ENCODE assay signal across 20 mouse cellular contexts in genomic region chr17:26608877-26609276, GRCm38 (mm10). TPM values are rescaled to one million over a fixed set of nuclear protein-coding genes. Genes with fewer than 3 reads are reported as not detected.
DNase-seq lines count a peak whose midpoint lies in the region; ATAC-seq and TF ChIP-seq lines count a peak whose summit lies in the region.
"Had no signal": no experiment of that assay in that cellular context is flagged by ENCODE, and none has a peak within 500 bp of the region (broad histone marks: within the 10 kb centered on the region; RNA-seq: fewer than 3 reads in every experiment).

No protein-coding gene starts in this region.

- no peak overlapping the region for H3K9ac ChIP-seq in heart, embryonic 13.5 days
- H3K9ac ChIP-seq in liver, embryonic 12.5 days: no peak overlapping the region
- no peak overlapping the region for H3K9ac ChIP-seq in liver, postnatal 0 days (replicated peaks)
- H3K9ac ChIP-seq in midbrain, postnatal 0 days (replicated peaks; ENCODE audit: low read length, poor library complexity, severe bottlenecking): no peak overlapping the region
- H3K9ac ChIP-seq: lung, embryonic 14.5 days; midbrain, embryonic 15.5 days had no signal

- TF ChIP-seq CTCF in cerebellum, adult 2 months (IDR thresholded peaks at IDR 0.05; ENCODE audit: borderline replicate concordance, insufficient read depth, low read depth, low read length): no peak
- no peak for TF ChIP-seq CTCF in liver, postnatal 0 days (IDR thresholded peaks at IDR 0.05; ENCODE audit: low read depth)
- TF ChIP-seq CTCF in midbrain, postnatal 0 days (IDR thresholded peaks at IDR 0.05): no peak

- H3K27me3 ChIP-seq in cerebellum, adult 2 months (ENCODE audit: control insufficient read depth, insufficient read depth, low read length): no peaks in the 10 kb centered on the region
- H3K27me3 ChIP-seq in heart, embryonic 13.5 days (replicated peaks): no peaks in the 10 kb centered on the region
- H3K27me3 ChIP-seq in liver, embryonic 12.5 days (replicated peaks): no peaks in the 10 kb centered on the region
- H3K27me3 ChIP-seq in liver, postnatal 0 days (ENCODE audit: insufficient read depth, low read length): no peaks in the 10 kb centered on the region
- no peaks in the 10 kb centered on the region for H3K27me3 ChIP-seq in midbrain, postnatal 0 days (ENCODE audit: insufficient read depth, low read length)
- H3K27me3 ChIP-seq: midbrain, embryonic 15.5 days; Patski had no signal

- no peaks in the 10 kb centered on the region for H3K9me3 ChIP-seq in heart, embryonic 13.5 days
- no peaks in the 10 kb centered on the region for H3K9me3 ChIP-seq in liver, embryonic 12.5 days (replicated peaks)
- H3K9me3 ChIP-seq in liver, postnatal 0 days (ENCODE audit: low read length): no peaks in the 10 kb centered on the region
- H3K9me3 ChIP-seq in midbrain, postnatal 0 days (ENCODE audit: low read length): no peaks in the 10 kb centered on the region
- H3K9me3 ChIP-seq: midbrain, embryonic 15.5 days had no signal

- no peak overlapping the region for H3K4me3 ChIP-seq in cerebellum, adult 2 months (replicated peaks; ENCODE audit: insufficient read depth, low read depth, low read length)
- H3K4me3 ChIP-seq in heart, embryonic 13.5 days: no peak overlapping the region
- no peak overlapping the region for H3K4me3 ChIP-seq in liver, embryonic 12.5 days
- H3K4me3 ChIP-seq in liver, postnatal 0 days (ENCODE audit: low read depth, low read length): no peak overlapping the region
- H3K4me3 ChIP-seq in midbrain, postnatal 0 days (ENCODE audit: low read depth, low read length): no peak overlapping the region
- H3K4me3 ChIP-seq: midbrain, embryonic 15.5 days had no signal

- peaks cover 66% of the 10 kb centered on the region for H3K4me1 ChIP-seq in cerebellum, adult 2 months (ENCODE audit: control insufficient read depth, insufficient read depth, low read length)
- H3K4me1 ChIP-seq in heart, embryonic 13.5 days: peaks cover 57% of the 10 kb centered on the region
- H3K4me1 ChIP-seq in liver, embryonic 12.5 days: peaks cover 15% of the 10 kb centered on the region; the same call in 1 of the 2 replicates
- peaks cover 12% of the 10 kb centered on the region; the same call in 1 of the 2 replicates for H3K4me1 ChIP-seq in liver, postnatal 0 days (ENCODE audit: insufficient read depth)
- no peaks in the 10 kb centered on the region for H3K4me1 ChIP-seq in midbrain, postnatal 0 days (ENCODE audit: insufficient read depth, low read length)
- H3K4me1 ChIP-seq: midbrain, embryonic 15.5 days had no signal

- peaks cover 53% of the 10 kb centered on the region for H3K36me3 ChIP-seq in heart, embryonic 13.5 days
- peaks cover 61% of the 10 kb centered on the region for H3K36me3 ChIP-seq in liver, embryonic 12.5 days
- H3K36me3 ChIP-seq in liver, postnatal 0 days (replicated peaks; ENCODE audit: insufficient read depth, low read length): peaks cover 10% of the 10 kb centered on the region; the same call in 1 of the 2 replicates
- peaks cover 23% of the 10 kb centered on the region for H3K36me3 ChIP-seq in midbrain, postnatal 0 days (ENCODE audit: insufficient read depth, low read length)

- WGBS in cerebellum, adult 2 months: 59% methylated on average over 8 of the region's 8 CpGs
- WGBS in heart, embryonic 13.5 days: 68% methylated on average over 8 of the region's 8 CpGs
- WGBS in liver, embryonic 12.5 days (ENCODE audit: insufficient replicate concordance): 89% methylated on average over 8 of the region's 8 CpGs
- WGBS in liver, postnatal 0 days (ENCODE audit: insufficient replicate concordance): 93% methylated on average over 8 of the region's 8 CpGs
- 98% methylated on average over 8 of the region's 8 CpGs for WGBS in midbrain, postnatal 0 days

- no peak for TF ChIP-seq EP300 in liver, postnatal 0 days (IDR thresholded peaks at IDR 0.05; ENCODE audit: low read depth)

- no peak for TF ChIP-seq POLR2A in cerebellum, adult 2 months (IDR thresholded peaks at IDR 0.05; ENCODE audit: borderline replicate concordance, insufficient read depth, low read length)

- ATAC-seq in heart, embryonic 13.5 days (ENCODE audit: extremely low read depth, insufficient number of reproducible peaks, low FRiP score, low TSS enrichment): no peak
- peak; percentile 35; the same call in 1 of the 2 replicates for ATAC-seq in liver, embryonic 12.5 days
- no peak for ATAC-seq in liver, postnatal 0 days
- ATAC-seq in midbrain, postnatal 0 days (ENCODE audit: low FRiP score): no peak
- ATAC-seq: forebrain, embryonic 16.5 days; hindbrain, postnatal 0 days; intestine, postnatal 0 days; midbrain, embryonic 15.5 days; Patski had no signal

- H3K27ac ChIP-seq in cerebellum, adult 2 months (ENCODE audit: insufficient read depth, low read length): peak overlapping the region; percentile 53
- H3K27ac ChIP-seq in heart, embryonic 13.5 days (replicated peaks): peak overlapping the region; percentile 46; the same call in 1 of the 2 replicates
- H3K27ac ChIP-seq in liver, embryonic 12.5 days: peak overlapping the region; percentile 23; the same call in 1 of the 2 replicates
- H3K27ac ChIP-seq in liver, postnatal 0 days (ENCODE audit: low read depth): no peak overlapping the region
- no peak overlapping the region for H3K27ac ChIP-seq in midbrain, postnatal 0 days (ENCODE audit: low read depth, low read length)
- H3K27ac ChIP-seq: hindbrain, postnatal 0 days; kidney, postnatal 0 days; midbrain, embryonic 15.5 days had no signal

- DNase-seq in cerebellum, adult 2 months: no peak
- no peak for DNase-seq in cerebellum, adult 11-12 months
- no peak for DNase-seq in heart, adult 11 months
- DNase-seq in liver, postnatal 0 days: no peak
- DNase-seq in midbrain, postnatal 0 days (ENCODE audit: low spot score): no peak
- DNase-seq in kidney, adult 11 months: no peak
- DNase-seq: adrenal gland, adult 8-10 months; embryo, embryonic 11 days; lung, embryonic 14.5 days; lung, postnatal 36 days; retina, postnatal 1 day; thymus, postnatal 14 days had no signal

- no peak overlapping the region for H3K4me2 ChIP-seq in heart, embryonic 13.5 days
- no peak overlapping the region for H3K4me2 ChIP-seq in liver, embryonic 12.5 days
- no peak overlapping the region for H3K4me2 ChIP-seq in liver, postnatal 0 days (ENCODE audit: low read depth, low read length)
- H3K4me2 ChIP-seq in midbrain, postnatal 0 days (ENCODE audit: low read depth, low read length, poor library complexity, severe bottlenecking): no peak overlapping the region
- H3K4me2 ChIP-seq: lung, embryonic 14.5 days; midbrain, embryonic 15.5 days had no signal

RNA-seq across cellular contexts. Expression of gene Dusp1, which starts 46.9 kb away (rescaled TPM):
- polyA plus RNA-seq in cerebellum, adult 2 months (2012; rRNA removed): 62.5 and 67.1 TPM in 2 replicates
- polyA plus RNA-seq in heart, embryonic 13.5 days (2015; fragmentation: Nextera tagmentation; extraction: Ambion mirVana): 32.8 and 33.1 TPM in 2 replicates
- 28.6 and 28.7 TPM in 2 replicates for polyA plus RNA-seq in liver, embryonic 12.5 days (2016; fragmentation: Nextera tagmentation; extraction: Ambion mirVana)
- polyA plus RNA-seq in liver, postnatal 0 days (2015; fragmentation: Nextera tagmentation; extraction: Ambion mirVana): 13.4 and 14.2 TPM in 2 replicates
- 42.0 and 46.8 TPM in 2 replicates for total RNA-seq in midbrain, postnatal 0 days (2014; rRNA removed)
- 25.5 and 26.0 TPM in 2 replicates for polyA plus RNA-seq in midbrain, postnatal 0 days (2015; fragmentation: Nextera tagmentation; extraction: Ambion mirVana)

RNA-seq across cellular contexts. Expression of gene Ergic1, which starts 47.6 kb away (rescaled TPM):
- 137 and 148 TPM in 2 replicates for polyA plus RNA-seq in cerebellum, adult 2 months (2012; rRNA removed)
- polyA plus RNA-seq in heart, embryonic 13.5 days (2015; fragmentation: Nextera tagmentation; extraction: Ambion mirVana): 103 and 121 TPM in 2 replicates
- polyA plus RNA-seq in liver, embryonic 12.5 days (2016; fragmentation: Nextera tagmentation; extraction: Ambion mirVana): 44.6 and 45.7 TPM in 2 replicates
- polyA plus RNA-seq in liver, postnatal 0 days (2015; fragmentation: Nextera tagmentation; extraction: Ambion mirVana): 34.4 and 35.0 TPM in 2 replicates
- total RNA-seq in midbrain, postnatal 0 days (2014; rRNA removed): 202 and 216 TPM in 2 replicates
- polyA plus RNA-seq in midbrain, postnatal 0 days (2015; fragmentation: Nextera tagmentation; extraction: Ambion mirVana): 99.6 and 103 TPM in 2 replicates

RNA-seq across cellular contexts. Expression of gene Atp6v0e, which starts 54.2 kb away (rescaled TPM):
- 99.8 and 105 TPM in 2 replicates for polyA plus RNA-seq in cerebellum, adult 2 months (2012; rRNA removed)
- polyA plus RNA-seq in heart, embryonic 13.5 days (2015; fragmentation: Nextera tagmentation; extraction: Ambion mirVana): 187 and 228 TPM in 2 replicates
- polyA plus RNA-seq in liver, embryonic 12.5 days (2016; fragmentation: Nextera tagmentation; extraction: Ambion mirVana): 177 and 179 TPM in 2 replicates
- polyA plus RNA-seq in liver, postnatal 0 days (2015; fragmentation: Nextera tagmentation; extraction: Ambion mirVana): 122 and 126 TPM in 2 replicates
- total RNA-seq in midbrain, postnatal 0 days (2014; rRNA removed): 45.0 and 85.3 TPM in 2 replicates
- 80.6 and 86.8 TPM in 2 replicates for polyA plus RNA-seq in midbrain, postnatal 0 days (2015; fragmentation: Nextera tagmentation; extraction: Ambion mirVana)

Comparison
In these comparisons a context has a peak if more than half of its experiments do, and no peak if none do; other contexts are left out.
1. H3K27ac ChIP-seq: peak in cerebellum, adult 2 months (single experiment), heart, embryonic 13.5 days (single experiment) and liver, embryonic 12.5 days (single experiment); none in liver, postnatal 0 days (single experiment) and midbrain, postnatal 0 days (single experiment).